Mouse (Mus musculus) intestine, embryonic 15.5 days (tissue): ENCODE data around the gene Cfi. TPM values are rescaled to one million over a fixed set of nuclear protein-coding genes. Genes with fewer than 3 reads are reported as not detected.

Experiments used
- ATAC-seq: fragments of 200-750 bp; cut with Nextera tagmentation; 2 replicates; pipeline ENCODE4 v1.8.0; 2017; ENCODE audit warnings: moderate TSS enrichment, moderate library complexity
- H3K27ac ChIP-seq: fragments of 300-500 bp; sonication (generic); 2 replicates; pipeline ENCODE4 v1.5.1; 2015; ENCODE audit warnings: mild to moderate bottlenecking, inconsistent platforms
- H3K27me3 ChIP-seq: fragments of 300-500 bp; sonication (generic); replicated peaks from 2 replicates; pipeline ENCODE4 v1.6.1; 2015; ENCODE audit warnings: inconsistent platforms
- H3K36me3 ChIP-seq: fragments of 300-500 bp; sonication (generic); 2 replicates; pipeline ENCODE4 v1.6.1; 2015; ENCODE audit warnings: inconsistent platforms
- H3K4me1 ChIP-seq: fragments of 300-500 bp; sonication (generic); replicated peaks from 2 replicates; pipeline ENCODE4 v1.6.1; 2015; ENCODE audit warnings: inconsistent platforms
- H3K4me2 ChIP-seq: fragments of 300-500 bp; sonication (generic); replicated peaks from 2 replicates; pipeline ENCODE4 v1.6.1; 2015; ENCODE audit warnings: mild to moderate bottlenecking, inconsistent platforms
- H3K4me3 ChIP-seq: fragments of 300-500 bp; sonication (generic); replicated peaks from 2 replicates; pipeline ENCODE4 v1.5.1; 2015; ENCODE audit warnings: inconsistent platforms
- H3K9ac ChIP-seq: fragments of 300-500 bp; sonication (generic); 2 replicates; pipeline ENCODE4 v1.6.1; 2015; ENCODE audit warnings: inconsistent platforms
- H3K9me3 ChIP-seq: fragments of 300-500 bp; sonication (generic); 2 replicates; pipeline ENCODE4 v1.6.1; 2016; ENCODE audit warnings: inconsistent platforms
- WGBS: fragments of 180-500 bp; shearing (Covaris S2); methylation state at CpG from one replicate; pipeline ENCODE4 v1.1.7; 2015; 5-methylcytosine and 5-hydroxymethylcytosine counted together
- polyA plus RNA-seq: library from polyadenylated mRNA; unstranded; fragments of >200 nt; fragmentation: Nextera tagmentation; extraction: Ambion mirVana; gene quantifications from 2 replicates; pipeline ENCODE4 v1.2.1, GENCODE M21; 2015

The Cfi gene
- polyA plus RNA-seq, 1 experiment from 2014 or later, result 57.9 TPM

- Histone ChIP-seq H3K27me3 (no peaks in the 10 kb centered on the region), H3K27ac (peak overlapping the region; percentile 79), H3K9me3 (no peaks in the 10 kb centered on the region), H3K4me3 (peak overlapping the region; percentile 66), H3K4me1 (peaks cover 4% of the 10 kb centered on the region; the same call in 1 of the 2 replicates), H3K4me2 (peak overlapping the region; percentile 84), H3K9ac (peak overlapping the region; percentile 74), H3K36me3 (no peaks in the 10 kb centered on the region)
- ATAC-seq, result peak; percentile 83
- WGBS, result 2% methylated on average over 25 of the region's 25 CpGs
Measured at GRCm38 (mm10) chr3:129879131-129879757, 43.6 kb downstream of the Cfi start.

DNA sequence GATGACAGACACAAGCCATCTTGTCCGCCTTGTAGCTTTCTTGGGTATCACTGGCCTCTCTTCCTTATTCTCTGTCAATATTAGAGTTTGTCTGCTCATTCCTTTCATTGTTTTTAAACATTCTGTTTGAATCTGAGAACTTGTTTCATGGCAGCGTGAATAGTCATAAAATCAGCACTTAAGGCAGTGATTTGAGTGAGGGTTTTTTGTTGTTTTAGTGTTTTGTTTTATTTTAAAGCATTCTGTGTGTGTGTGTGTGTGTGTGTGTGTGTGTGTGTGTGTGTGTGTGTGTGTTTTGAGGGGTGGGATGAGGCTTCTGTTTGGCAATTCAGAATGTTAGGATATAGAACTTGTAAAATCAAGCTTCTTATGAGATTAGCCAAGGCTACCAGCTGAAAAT is 44.2 kb downstream of the Cfi start:
- no peak for ATAC-seq
- Histone ChIP-seq H3K27me3 (no peaks in the 10 kb centered on the region), H3K4me2 (peak overlapping the region; percentile 84), H3K27ac (no peak overlapping the region), H3K9ac (no peak overlapping the region), H3K4me3 (no peak overlapping the region), H3K36me3 (no peaks in the 10 kb centered on the region), H3K4me1 (peaks cover 4% of the 10 kb centered on the region; the same call in 1 of the 2 replicates), H3K9me3 (no peaks in the 10 kb centered on the region)
- WGBS, result 59% methylated on average over 2 of the region's 2 CpGs

DNA sequence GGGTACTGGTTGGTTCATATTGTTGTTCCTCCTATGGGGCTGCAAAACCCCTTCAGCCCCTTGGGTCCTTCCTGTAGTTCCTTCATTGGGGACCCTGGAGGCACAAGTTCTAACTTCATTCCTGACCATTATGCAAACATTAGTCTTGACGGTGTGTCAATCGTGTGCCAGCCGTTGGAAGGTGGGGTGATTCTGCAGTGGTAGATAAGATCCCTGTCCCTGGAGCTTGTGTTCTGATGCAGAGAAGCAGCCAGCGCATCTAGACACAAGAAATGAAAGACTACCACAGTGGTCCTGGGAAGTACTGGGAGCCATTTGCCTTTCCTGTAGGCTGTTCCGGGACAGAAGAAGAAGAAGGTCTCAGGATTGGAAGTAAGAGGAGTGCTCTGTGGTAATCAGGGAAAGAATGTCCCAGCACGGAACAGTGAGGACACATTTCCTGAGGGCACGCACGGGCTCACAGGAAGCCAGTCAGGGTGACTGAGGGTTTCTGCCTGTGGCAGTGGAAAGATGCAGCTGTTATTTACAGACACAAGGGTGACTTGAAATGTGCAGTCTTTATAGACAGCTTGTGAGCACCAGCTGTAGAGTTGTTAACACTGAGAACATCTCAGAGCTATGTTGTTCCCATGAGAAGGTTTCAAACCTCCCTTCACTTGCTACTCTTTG is 45.4 kb downstream of the Cfi start:
- Histone ChIP-seq H3K4me1 (peaks cover 7% of the 10 kb centered on the region; the same call in 1 of the 2 replicates), H3K4me3 (no peak overlapping the region), H3K4me2 (no peak overlapping the region), H3K27me3 (no peaks in the 10 kb centered on the region), H3K27ac (no peak overlapping the region), H3K9ac (no peak overlapping the region), H3K9me3 (no peaks in the 10 kb centered on the region), H3K36me3 (no peaks in the 10 kb centered on the region)
- no peak for ATAC-seq
- WGBS, result 71% methylated on average over 8 of the region's 8 CpGs

- no peaks in the 10 kb centered on the region for H3K9me3 ChIP-seq
- 67% methylated on average over 9 of the region's 9 CpGs for WGBS
- ATAC-seq, result no peak
- H3K4me3 ChIP-seq, result no peak overlapping the region
- 0 out of 2 replicates have a peak, but pooled peaks cover 12% of the 10 kb centered on the region for H3K4me1 ChIP-seq
- no peak overlapping the region for H3K4me2 ChIP-seq
- H3K27ac ChIP-seq, result no peak overlapping the region
- no peaks in the 10 kb centered on the region for H3K27me3 ChIP-seq
- H3K36me3 ChIP-seq, result no peaks in the 10 kb centered on the region
- H3K9ac ChIP-seq, result no peak overlapping the region
Measured at GRCm38 (mm10) chr3:129885577-129885976, 49.9 kb downstream of the Cfi start.

DNA sequence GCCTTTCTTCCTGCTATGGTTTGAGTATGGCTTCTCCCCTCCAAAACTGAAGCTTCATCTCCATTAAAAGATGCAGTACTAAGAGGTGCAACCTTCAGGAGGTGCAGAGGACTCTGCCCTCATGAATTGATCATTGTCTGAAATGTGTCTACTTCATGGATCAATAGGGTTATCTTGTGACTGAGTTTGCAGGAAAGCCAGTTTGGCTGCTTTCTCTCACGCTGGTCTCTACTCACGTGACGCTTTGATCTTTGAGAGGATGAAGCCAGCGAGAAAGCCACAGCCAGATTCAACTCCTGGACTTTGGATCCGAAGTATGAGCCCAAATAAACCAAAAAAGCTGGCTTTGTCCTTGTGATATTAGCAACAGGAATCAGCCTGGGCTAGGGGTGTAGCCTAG is 50.7 kb downstream of the Cfi start:
- Histone ChIP-seq H3K27me3 (no peaks in the 10 kb centered on the region), H3K4me3 (no peak overlapping the region), H3K9ac (no peak overlapping the region), H3K4me2 (no peak overlapping the region), H3K36me3 (no peaks in the 10 kb centered on the region), H3K27ac (no peak overlapping the region), H3K4me1 (0 out of 2 replicates have a peak, but pooled peaks cover 12% of the 10 kb centered on the region), H3K9me3 (no peaks in the 10 kb centered on the region)
- ATAC-seq, result peak; percentile 70
- 70% methylated on average over 5 of the region's 5 CpGs for WGBS

GRCm38 (mm10) chr3:129887779-129888517 is 52.3 kb downstream of the Cfi start:
- ATAC-seq, result peak; percentile 46
- Histone ChIP-seq H3K4me3 (no peak overlapping the region), H3K36me3 (no peaks in the 10 kb centered on the region), H3K27me3 (no peaks in the 10 kb centered on the region), H3K4me1 (0 out of 2 replicates have a peak, but pooled peaks cover 12% of the 10 kb centered on the region), H3K27ac (peak overlapping the region; percentile 25), H3K4me2 (0 out of 2 replicates have a peak overlapping the region, but pooled peaks have one; percentile 5), H3K9ac (no peak overlapping the region), H3K9me3 (no peaks in the 10 kb centered on the region)
- 57% methylated on average over 13 of the region's 13 CpGs for WGBS

- 82% methylated on average over 5 of the region's 5 CpGs for WGBS
- H3K4me1 ChIP-seq, result peaks cover 10% of the 10 kb centered on the region; the same call in 1 of the 2 replicates
- no peak overlapping the region for H3K9ac ChIP-seq
- no peaks in the 10 kb centered on the region for H3K36me3 ChIP-seq
- no peak overlapping the region for H3K4me3 ChIP-seq
- H3K27me3 ChIP-seq, result no peaks in the 10 kb centered on the region
- no peaks in the 10 kb centered on the region for H3K9me3 ChIP-seq
- peak; percentile 19; the same call in 1 of the 2 replicates for ATAC-seq
- H3K27ac ChIP-seq, result no peak overlapping the region
- H3K4me2 ChIP-seq, result no peak overlapping the region
Measured at GRCm38 (mm10) chr3:129892003-129892402, 56.3 kb downstream of the Cfi start.

DNA sequence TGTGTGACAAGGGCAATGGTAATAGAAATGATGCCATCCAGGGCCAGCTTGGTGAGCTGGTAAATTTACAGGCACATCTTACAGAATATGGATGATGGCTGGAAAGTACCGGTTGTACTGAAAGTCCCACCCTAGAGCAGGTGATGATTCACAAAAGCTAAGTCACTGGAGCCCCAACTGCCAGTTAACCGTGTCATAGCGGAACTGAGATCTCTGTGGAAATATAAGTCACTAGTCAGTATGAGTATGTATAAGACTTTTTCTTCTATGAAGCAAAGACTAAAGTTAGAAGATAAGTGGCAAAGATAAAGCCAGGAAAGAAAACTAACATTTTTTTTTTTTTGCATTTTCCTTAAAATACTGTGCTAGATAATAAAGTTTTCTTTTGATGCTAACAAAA is 57.5 kb downstream of the Cfi start:
- no peak for ATAC-seq
- whole genome bisulfite sequencing, result 90% methylated on average over 3 of the region's 3 CpGs
- H3K4me2 ChIP-seq, result no peak overlapping the region

DNA sequence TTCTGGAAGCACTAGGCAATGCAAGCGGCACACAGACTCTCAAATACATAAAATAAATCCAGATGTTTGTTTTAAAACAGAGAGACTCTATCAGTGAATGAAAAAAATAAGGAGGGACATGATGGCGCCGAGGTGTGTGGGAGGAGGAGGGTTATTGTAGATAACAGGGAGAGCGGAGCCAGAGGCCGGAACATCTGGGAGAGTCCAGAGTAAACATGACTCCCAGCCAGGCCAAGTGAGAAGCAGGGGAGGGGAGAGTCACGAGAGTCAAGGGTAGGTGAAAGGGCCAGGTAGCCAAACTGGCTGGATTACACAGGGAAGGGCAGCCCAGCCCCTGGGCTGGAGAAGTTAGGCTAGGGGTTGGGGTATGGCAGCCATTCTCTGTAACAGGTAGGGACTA is 60.9 kb downstream of the Cfi start:
- no peak overlapping the region for H3K4me2 ChIP-seq
- H3K4me1 ChIP-seq, result peaks cover 6% of the 10 kb centered on the region
- H3K36me3 ChIP-seq, result no peaks in the 10 kb centered on the region
- ATAC-seq, result no peak
- no peak overlapping the region for H3K27ac ChIP-seq
- H3K4me3 ChIP-seq, result no peak overlapping the region
- 34% methylated on average over 6 of the region's 6 CpGs for WGBS
- H3K27me3 ChIP-seq, result no peaks in the 10 kb centered on the region
- no peaks in the 10 kb centered on the region for H3K9me3 ChIP-seq
- no peak overlapping the region for H3K9ac ChIP-seq

More for the DNA sequence above, 57.5 kb downstream of the Cfi start:
- H3K9me3 ChIP-seq, result no peaks in the 10 kb centered on the region
- no peak overlapping the region for H3K9ac ChIP-seq
- no peak overlapping the region for H3K27ac ChIP-seq
- H3K4me3 ChIP-seq, result no peak overlapping the region
- no peaks in the 10 kb centered on the region for H3K27me3 ChIP-seq
- no peaks in the 10 kb centered on the region for H3K36me3 ChIP-seq
- peaks cover 6% of the 10 kb centered on the region; the same call in 1 of the 2 replicates for H3K4me1 ChIP-seq

DNA sequence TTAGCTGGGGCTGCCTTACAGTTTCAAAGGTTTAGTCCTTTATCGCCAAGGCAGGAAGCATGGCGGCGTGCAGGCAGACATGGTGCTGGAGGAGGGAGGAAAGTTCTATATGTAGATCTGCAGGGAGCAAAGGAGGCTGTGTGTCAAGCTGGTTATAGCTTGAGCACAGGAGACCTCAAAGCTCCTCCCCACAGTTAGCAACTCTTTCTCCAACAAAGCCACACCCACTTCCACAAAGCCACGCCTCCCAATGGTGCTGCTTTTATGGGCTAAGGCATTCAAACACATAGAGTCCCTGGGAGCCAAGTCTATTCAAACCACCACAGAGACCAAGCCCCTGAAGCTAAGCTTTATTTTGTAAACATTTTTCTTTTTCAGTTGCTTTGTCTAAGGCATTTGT is 63.2 kb downstream of the Cfi start:
- Histone ChIP-seq H3K9ac (no peak overlapping the region), H3K4me3 (no peak overlapping the region), H3K4me2 (no peak overlapping the region), H3K4me1 (peaks cover 25% of the 10 kb centered on the region), H3K9me3 (no peaks in the 10 kb centered on the region), H3K27ac (no peak overlapping the region), H3K36me3 (no peaks in the 10 kb centered on the region), H3K27me3 (no peaks in the 10 kb centered on the region)
- 64% methylated on average over 4 of the region's 4 CpGs for WGBS
- ATAC-seq, result no peak

GRCm38 (mm10) chr3:129901271-129901809 is 65.7 kb downstream of the Cfi start, which contains the start of gene Casp6:
Casp6 (plus strand) TSS chr3:129901425.
- Histone ChIP-seq H3K4me1 (peaks cover 26% of the 10 kb centered on the region), H3K36me3 (no peaks in the 10 kb centered on the region), H3K27ac (peak within 1 kb of the TSS; percentile 85), H3K4me3 (peak within 1 kb of the TSS; percentile 80), H3K4me2 (peak within 1 kb of the TSS; percentile 76), H3K9me3 (no peaks in the 10 kb centered on the region), H3K9ac (peak within 1 kb of the TSS; percentile 81), H3K27me3 (no peaks in the 10 kb centered on the region)
- ATAC-seq, result peak; percentile 95
- WGBS, result under 1% methylated on average over 34 of the region's 34 CpGs

- WGBS, result 78% methylated on average over 3 of the region's 3 CpGs
- H3K9me3 ChIP-seq, result no peaks in the 10 kb centered on the region
- no peaks in the 10 kb centered on the region for H3K27me3 ChIP-seq
- H3K4me2 ChIP-seq, result 0 out of 2 replicates have a peak overlapping the region, but pooled peaks have one; percentile 11
- no peak overlapping the region for H3K9ac ChIP-seq
- no peaks in the 10 kb centered on the region for H3K36me3 ChIP-seq
- no peak overlapping the region for H3K4me3 ChIP-seq
- no peak overlapping the region for H3K27ac ChIP-seq
- H3K4me1 ChIP-seq, result peaks cover 23% of the 10 kb centered on the region
- ATAC-seq, result no peak
Measured at GRCm38 (mm10) chr3:129903369-129903768, 67.7 kb downstream of the Cfi start.
